Mouse (Mus musculus) megakaryocyte, adult 5-6 weeks (primary cell): ENCODE measurements around the gene Arl2bp. TPM values are rescaled to one million over a fixed set of nuclear protein-coding genes. Genes with fewer than 3 reads are reported as not detected.

Source experiments
- total RNA-seq, 2 experiments: library from RNA; stranded (forward) in 1 of 2; stranded (reverse) in 1 of 2; fragments of 153-499, 151-499 nt in 1 of 2; fragments of 221-1000, 200-1000 nt in 1 of 2; gene quantifications; 2 replicates each; pipeline versions ENCODE4 v1.2.3 to v1.2.4; 2015 to 2017

The Arl2bp gene
- total RNA-seq, 2 experiments from 2014 or later = 33.7 to 111 TPM

Other genes with a start within 250 kb of the Arl2bp start
- 29.2 and 32.2 TPM in 2 replicates for gene Nlrc5, start 232.2 kb upstream of the Arl2bp start, total RNA-seq (2015)
- 27.4 and 28.2 TPM in 2 replicates for gene Nlrc5, start 232.2 kb upstream of the Arl2bp start, total RNA-seq (2017)
- 51.2 and 57.6 TPM in 2 replicates for gene Cpne2, start 133.6 kb upstream of the Arl2bp start, total RNA-seq (2015)
- gene Cpne2, start 133.6 kb upstream of the Arl2bp start, total RNA-seq (2017) = 30.9 and 40.7 TPM in 2 replicates
- gene Rspry1, start 64.7 kb upstream of the Arl2bp start, total RNA-seq (2015) = 31.8 and 36.4 TPM in 2 replicates
- 34.2 and 35.3 TPM in 2 replicates for gene Rspry1, start 64.7 kb upstream of the Arl2bp start, total RNA-seq (2017)
- gene Fam192a, start 64.6 kb upstream of the Arl2bp start, total RNA-seq (2015) = 27.8 and 33.4 TPM in 2 replicates
- gene Fam192a, start 64.6 kb upstream of the Arl2bp start, total RNA-seq (2017) = 93.2 and 103 TPM in 2 replicates
- not detected in 2 replicates for gene Pllp, start 29.7 kb downstream of the Arl2bp start, total RNA-seq (2015)
- not detected in 2 replicates for gene Pllp, start 29.7 kb downstream of the Arl2bp start, total RNA-seq (2017)
- not detected in 2 replicates for gene Ccl22, start 79.0 kb downstream of the Arl2bp start, total RNA-seq (2015)
- gene Ccl22, start 79.0 kb downstream of the Arl2bp start, total RNA-seq (2017) = not detected in 2 replicates
- 0.13 and 0.18 TPM in 2 replicates for gene Cx3cl1, start 105.4 kb downstream of the Arl2bp start, total RNA-seq (2015)
- gene Cx3cl1, start 105.4 kb downstream of the Arl2bp start, total RNA-seq (2017) = not detected in 2 replicates
- gene Ccl17, start 143.9 kb downstream of the Arl2bp start, total RNA-seq (2015) = 2.4 TPM in 1 of 2 replicates, not detected in the other
- gene Ccl17, start 143.9 kb downstream of the Arl2bp start, total RNA-seq (2017) = 1.4 TPM in 1 of 2 replicates, not detected in the other
- gene Coq9, start 171.7 kb downstream of the Arl2bp start, total RNA-seq (2015) = 12.8 and 16.6 TPM in 2 replicates
- 22.1 and 24.8 TPM in 2 replicates for gene Coq9, start 171.7 kb downstream of the Arl2bp start, total RNA-seq (2017)
- gene Ciapin1, start 171.8 kb downstream of the Arl2bp start, total RNA-seq (2015) = 13.0 and 28.9 TPM in 2 replicates
- gene Ciapin1, start 171.8 kb downstream of the Arl2bp start, total RNA-seq (2017) = 13.5 and 19.5 TPM in 2 replicates
- gene Polr2c, start 190.8 kb downstream of the Arl2bp start, total RNA-seq (2015) = 44.1 and 46.4 TPM in 2 replicates
- 40.3 and 43.5 TPM in 2 replicates for gene Polr2c, start 190.8 kb downstream of the Arl2bp start, total RNA-seq (2017)
- gene Dok4, start 209.7 kb downstream of the Arl2bp start, total RNA-seq (2015) = 0.75 TPM in 1 of 2 replicates, not detected in the other
- 0.69 and 0.92 TPM in 2 replicates for gene Dok4, start 209.7 kb downstream of the Arl2bp start, total RNA-seq (2017)